Mouse (Mus musculus) layer of hippocampus, postnatal 25 days (tissue): ENCODE measurements around the gene Adh6a. TPM values are rescaled to one million over a fixed set of nuclear protein-coding genes. Genes with fewer than 3 reads are reported as not detected.

ENCODE experiments used
- total RNA-seq, 2 experiments: library from RNA; stranded (reverse); gene quantifications; 2 replicates each; pipeline ENCODE4 v1.2.3; 2021

Adh6a gene
- total RNA-seq, 2 experiments from 2014 or later = not detected

Other genes starting within 250 kb of the Adh6a start
- gene 1110002E22Rik, start 248.2 kb upstream of the Adh6a start, total RNA-seq = 1 to 10 TPM; 1.5 to 2.4 TPM
- under 1 TPM in 1 of 2 experiments, not detected in 1; 0.28 TPM for gene Gm5105, start 245.9 kb upstream of the Adh6a start, total RNA-seq
- 1 to 10 TPM; 4.2 to 4.9 TPM for gene Trmt10a, start 169.8 kb upstream of the Adh6a start, total RNA-seq
- gene Mttp, start 168.3 kb upstream of the Adh6a start, total RNA-seq = 1 to 10 TPM; 5.3 to 5.8 TPM
- not detected for gene 4930579F01Rik, start 119.5 kb upstream of the Adh6a start, total RNA-seq
- under 1 TPM in 1 of 2 experiments, not detected in 1; 0.07 TPM for gene Adh7, start 95.5 kb upstream of the Adh6a start, total RNA-seq
- under 1 TPM; 0.45 to 0.59 TPM for gene Adh1, start 52.3 kb upstream of the Adh6a start, total RNA-seq
- not detected for gene Adh6b, start 28.5 kb downstream of the Adh6a start, total RNA-seq
- gene Adh4, start 102.2 kb downstream of the Adh6a start, total RNA-seq = not detected
- gene Adh5, start 129.8 kb downstream of the Adh6a start, total RNA-seq = 10 to 100 TPM; 71.0 to 76.7 TPM
- 10 to 100 TPM; 41.9 to 44.4 TPM for gene Metap1, start 176.2 kb downstream of the Adh6a start, total RNA-seq
- gene Eif4e, start 212.9 kb downstream of the Adh6a start, total RNA-seq = 100 to 1,000 TPM; 164 to 177 TPM